Mouse (Mus musculus) CH12.LX (cell line): ENCODE measurements at regions not wholly inside any gene's neighbourhood (a gene's known extent, or its start where the extent isn't known, plus 50 kb on each side); places are given as distances from the start of the nearest gene placed in this dataset.

Source experiments
- DNase-seq: peaks from one replicate; pipeline ENCODE4 v3.0.0-alpha.2; 2013; ENCODE audit errors: extremely low read depth
- H3K27ac ChIP-seq: 2 replicates; pipeline ENCODE4 v1.5.1; 2012; ENCODE audit warnings: low read depth, mild to moderate bottlenecking, control low read depth, moderate library complexity; ENCODE audit not compliant: insufficient read depth
- H3K27me3 ChIP-seq: replicated peaks from 2 replicates; pipeline ENCODE3; 2012; ENCODE audit warnings: inconsistent platforms
- H3K36me3 ChIP-seq, 2 experiments: replicated peaks in 1 of 2; 2 replicates each; pipeline versions ENCODE3 to v1.6.1; 2012; ENCODE audit warnings: inconsistent platforms in 1 of 2, low read length in 1 of 2, mild to moderate bottlenecking in 1 of 2, mixed read lengths in 1 of 2, moderate library complexity in 1 of 2; ENCODE audit not compliant: control insufficient read depth in 1 of 2, insufficient read depth in 1 of 2
- H3K4me1 ChIP-seq, 2 experiments: 2 replicates each; pipeline ENCODE4 v1.6.1; 2012; ENCODE audit warnings: inconsistent platforms in 1 of 2, moderate library complexity in 1 of 2; ENCODE audit not compliant: insufficient read depth in 2 of 2, control insufficient read depth in 1 of 2
- H3K4me2 ChIP-seq: 2 replicates; pipeline ENCODE4 v1.6.1; 2012; ENCODE audit warnings: low read depth, mild to moderate bottlenecking, control low read depth; ENCODE audit not compliant: poor library complexity, insufficient read depth, severe bottlenecking
- H3K4me3 ChIP-seq, 3 experiments: fragments of 150-350 bp in 1 of 3; sonication (generic) in 1 of 3; replicated peaks in 1 of 3; 2 replicates each; pipeline versions ENCODE3 to v1.5.1; 2011 to 2012; ENCODE audit warnings: low read depth in 2 of 3, low read length in 2 of 3, mild to moderate bottlenecking in 2 of 3, moderate library complexity in 2 of 3, control low read depth in 1 of 3, improper control_type of control experiment in 1 of 3, inconsistent platforms in 1 of 3, mixed read lengths in 1 of 3; ENCODE audit not compliant: poor library complexity in 1 of 3
- H3K79me2 ChIP-seq: replicated peaks from 2 replicates; pipeline ENCODE4 v1.6.1; 2012; ENCODE audit warnings: mild to moderate bottlenecking, moderate library complexity; ENCODE audit not compliant: control insufficient read depth, poor library complexity, insufficient read depth, severe bottlenecking; ENCODE audit errors: extremely low read depth
- H3K9ac ChIP-seq: 2 replicates; pipeline ENCODE4 v1.6.1; 2012; ENCODE audit warnings: low read depth, mild to moderate bottlenecking, control low read depth, moderate library complexity; ENCODE audit not compliant: insufficient read depth
- H3K9me3 ChIP-seq: replicated peaks from 2 replicates; pipeline ENCODE3; 2012; ENCODE audit warnings: low read length, inconsistent platforms, mixed read lengths
- CHD1 ChIP-seq: IDR thresholded peaks from 2 replicates; pipeline ENCODE4 v1.6.1; 2012; ENCODE audit warnings: low read depth, low read length, improper control_type of control experiment, inconsistent platforms
- CHD2 ChIP-seq: IDR thresholded peaks from 2 replicates; pipeline ENCODE4 v1.6.1; 2011; ENCODE audit warnings: low read length, improper control_type of control experiment
- CTCF ChIP-seq, 2 experiments: IDR thresholded peaks in 1 of 2; conservative IDR thresholded peaks in 1 of 2; 2 replicates each; pipeline ENCODE4 v1.5.1; 2011 to 2012; ENCODE audit warnings: low read depth in 2 of 2, low read length in 2 of 2, improper control_type of control experiment in 1 of 2, inconsistent platforms in 1 of 2, mild to moderate bottlenecking in 1 of 2, moderate library complexity in 1 of 2
- EP300 ChIP-seq: IDR thresholded peaks from 2 replicates; pipeline ENCODE4 v1.6.1; 2011; ENCODE audit warnings: low read length, improper control_type of control experiment
- ETS1 ChIP-seq: conservative IDR thresholded peaks from 2 replicates; pipeline ENCODE4 v1.6.1; 2012; ENCODE audit warnings: low read depth, mild to moderate bottlenecking, inconsistent platforms, low read length, improper control_type of control experiment, moderate library complexity
- HCFC1 ChIP-seq: IDR thresholded peaks from 2 replicates; pipeline ENCODE4 v1.6.1; 2012; ENCODE audit warnings: low read depth, mild to moderate bottlenecking, inconsistent platforms, low read length, improper control_type of control experiment
- IRF4 ChIP-seq: IDR thresholded peaks from 2 replicates; pipeline ENCODE4 v1.6.1; 2014; ENCODE audit warnings: low read depth, mild to moderate bottlenecking, inconsistent platforms, low read length, improper control_type of control experiment
- JUN ChIP-seq: IDR thresholded peaks from 2 replicates; pipeline ENCODE4 v1.6.1; 2011; ENCODE audit warnings: low read depth, mild to moderate bottlenecking, low read length, improper control_type of control experiment, moderate library complexity; ENCODE audit not compliant: insufficient read depth
- JUND ChIP-seq: conservative IDR thresholded peaks from 2 replicates; pipeline ENCODE4 v1.6.1; 2011; ENCODE audit warnings: low read depth, low read length, improper control_type of control experiment
- MAFK ChIP-seq: IDR thresholded peaks from 2 replicates; pipeline ENCODE4 v1.6.1; 2011; ENCODE audit warnings: low read length, improper control_type of control experiment; ENCODE audit not compliant: insufficient replicate concordance
- MAX ChIP-seq: IDR thresholded peaks from 2 replicates; pipeline ENCODE4 v1.6.1; 2011; ENCODE audit warnings: low read length, improper control_type of control experiment
- MAZ ChIP-seq: IDR thresholded peaks from 2 replicates; pipeline ENCODE4 v1.6.1; 2012; ENCODE audit warnings: low read depth, mild to moderate bottlenecking, inconsistent platforms, low read length, improper control_type of control experiment, moderate library complexity
- MEF2A ChIP-seq: IDR thresholded peaks from 2 replicates; pipeline ENCODE4 v1.6.1; 2014; ENCODE audit warnings: low read depth, mild to moderate bottlenecking, inconsistent platforms, low read length, improper control_type of control experiment, borderline replicate concordance
- NELFE ChIP-seq: IDR thresholded peaks from 2 replicates; pipeline ENCODE4 v1.6.1; 2011; ENCODE audit warnings: low read depth, low read length, improper control_type of control experiment
- NRF1 ChIP-seq: IDR thresholded peaks from 2 replicates; pipeline ENCODE4 v1.6.1; 2014; ENCODE audit warnings: low read depth, mild to moderate bottlenecking, inconsistent platforms, low read length, improper control_type of control experiment, moderate library complexity
- PAX5 ChIP-seq: IDR thresholded peaks from 2 replicates; pipeline ENCODE4 v1.6.1; 2012; ENCODE audit warnings: low read length, inconsistent platforms, mixed read lengths
- POLR2A ChIP-seq: IDR thresholded peaks from 2 replicates; pipeline ENCODE4 v1.6.1; 2011; ENCODE audit warnings: low read depth, mild to moderate bottlenecking, improper control_type of control experiment, low read length
- SMC3 ChIP-seq: IDR thresholded peaks from 2 replicates; pipeline ENCODE4 v1.6.1; 2011; ENCODE audit warnings: low read depth, low read length, improper control_type of control experiment
- TCF12 ChIP-seq: IDR thresholded peaks from 2 replicates; pipeline ENCODE4 v1.6.1; 2014; ENCODE audit warnings: low read depth, mild to moderate bottlenecking, inconsistent platforms, low read length, improper control_type of control experiment
- UBTF ChIP-seq: IDR thresholded peaks from 2 replicates; pipeline ENCODE4 v1.6.1; 2012; ENCODE audit warnings: low read depth, mild to moderate bottlenecking, inconsistent platforms, low read length, improper control_type of control experiment, moderate library complexity
- ZC3H11A ChIP-seq: IDR thresholded peaks from 2 replicates; pipeline ENCODE4 v1.6.1; 2012; ENCODE audit warnings: low read depth, mild to moderate bottlenecking, inconsistent platforms, low read length, improper control_type of control experiment
- ZKSCAN1 ChIP-seq: IDR thresholded peaks from 2 replicates; pipeline ENCODE4 v1.6.1; 2012; ENCODE audit warnings: low read depth, inconsistent platforms, low read length, improper control_type of control experiment, borderline replicate concordance
- ZNF384 ChIP-seq: IDR thresholded peaks from 2 replicates; pipeline ENCODE4 v1.6.1; 2012; ENCODE audit warnings: low read depth, low read length, improper control_type of control experiment, inconsistent platforms
- dilution Hi-C: fragments of 300-500 bp; cut with MboI; formaldehyde crosslinking; loops from 2 replicates; pipeline ENCODE4 v1.14.3; 2020; ENCODE audit warnings: low sequenced_read_pairs; ENCODE audit not compliant: extremely low pct_unique_long_range_greater_than_20kb, extremely low pct_ligation_motif_present
- in situ Hi-C: fragments of 300-500 bp; cut with MboI; formaldehyde crosslinking; loops from 3 replicates; pipeline ENCODE4 v1.14.3; 2019; ENCODE audit warnings: low sequenced_read_pairs, low pct_ligation_motif_present, low pct_unique_long_range_greater_than_20kb, mixed read lengths

DNA sequence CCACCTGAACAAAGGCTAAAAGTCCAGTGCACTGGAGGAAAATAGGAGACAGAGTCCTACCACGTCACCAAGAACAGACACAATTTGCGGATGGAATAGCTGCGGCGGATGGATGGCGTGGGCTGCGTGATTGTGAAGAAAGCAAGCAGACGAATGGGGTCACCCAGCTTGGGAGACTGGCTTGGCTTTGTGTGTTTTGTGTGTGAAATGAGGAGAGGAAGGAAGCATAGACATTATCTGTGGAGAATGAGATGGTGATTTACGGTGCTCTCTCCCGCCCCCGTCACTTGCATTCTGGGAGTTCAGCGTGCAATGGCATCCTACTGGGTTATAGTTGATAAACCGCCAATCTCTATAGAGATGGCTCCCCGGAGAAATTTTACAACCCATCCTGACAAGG is 252.1 kb upstream of the Gm10131 start:
- DNase-seq = no peak
- Histone ChIP-seq H3K27me3 (no peaks in the 10 kb centered on the region), H3K9me3 (no peaks in the 10 kb centered on the region), H3K79me2 (no peaks in the 10 kb centered on the region), H3K9ac (no peak overlapping the region), H3K27ac (no peak overlapping the region), H3K4me3 (no peak overlapping the region), H3K36me3 (no peaks in the 10 kb centered on the region), H3K4me1 (no peaks in the 10 kb centered on the region), H3K4me2 (no peak overlapping the region)
- TF ChIP-seq POLR2A (no peak), NRF1 (no peak)
- dilution Hi-C loops = no loop called here
- in situ Hi-C loops = no loop called here

DNA sequence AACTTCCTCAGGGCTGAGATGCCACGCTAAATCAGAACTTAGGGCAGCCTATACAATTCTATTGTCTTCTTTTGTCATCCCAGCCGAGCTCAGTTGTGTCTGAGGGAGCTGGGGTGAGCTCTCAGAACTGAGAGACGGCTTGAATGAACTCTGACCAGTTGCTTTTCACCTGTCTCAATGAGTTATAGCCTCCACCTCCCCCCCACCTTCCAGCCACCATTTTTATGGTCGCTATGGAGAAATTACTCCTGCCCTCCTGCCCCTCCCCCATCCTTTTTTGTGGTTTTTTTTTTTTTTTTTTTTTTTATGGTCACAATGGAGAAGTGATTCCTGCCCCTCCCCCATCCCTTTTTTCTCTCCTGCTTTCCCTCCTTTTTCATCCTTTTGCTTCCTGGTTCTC is 251.6 kb upstream of the Gm10131 start:
- Histone ChIP-seq H3K9ac (no peak overlapping the region), H3K27me3 (no peaks in the 10 kb centered on the region), H3K79me2 (no peaks in the 10 kb centered on the region), H3K4me2 (no peak overlapping the region), H3K36me3 (no peaks in the 10 kb centered on the region), H3K9me3 (no peaks in the 10 kb centered on the region), H3K4me1 (no peaks in the 10 kb centered on the region), H3K4me3 (no peak overlapping the region), H3K27ac (no peak overlapping the region)
- TF ChIP-seq CTCF (conservative IDR thresholded peaks at IDR 0.05 in 1 of 2, IDR thresholded peaks at IDR 0.05 in 1 of 2; ENCODE audit: low read depth in 2 of 2, low read length in 2 of 2) (no peak), NELFE (no peak), ZNF384 (peak; percentile 67), TCF12 (no peak), ETS1 (no peak), ZC3H11A (no peak), CHD1 (no peak)
- in situ Hi-C loops (no loop called here), dilution Hi-C loops (no loop called here)
- no peak for DNase-seq

DNA sequence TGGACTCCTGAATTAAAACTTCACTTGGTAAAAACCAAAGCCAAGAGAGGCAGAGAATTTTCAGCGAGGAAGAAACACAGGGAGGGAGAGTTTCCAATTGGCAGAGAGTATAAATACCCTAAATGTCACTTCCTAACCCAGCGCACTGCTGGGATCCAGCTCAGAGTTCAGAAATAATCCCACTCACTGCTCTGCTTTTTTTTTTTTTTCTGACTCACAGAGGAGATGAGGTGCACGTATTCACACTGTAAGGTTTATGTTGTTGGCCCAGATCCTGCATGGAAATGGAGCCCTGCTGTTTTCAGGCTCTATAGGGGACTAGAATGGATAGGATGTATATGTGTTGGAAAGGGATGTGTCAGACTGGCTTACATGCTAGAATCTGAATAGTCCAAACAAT is 249.8 kb upstream of the Gm10131 start:
- dilution Hi-C loops (no loop called here), in situ Hi-C loops (no loop called here)

More for the DNA sequence above, 249.8 kb upstream of the Gm10131 start:
- H3K4me2 ChIP-seq = no peak overlapping the region
- DNase-seq = no peak
- no peaks in the 10 kb centered on the region for H3K27me3 ChIP-seq
- no peaks in the 10 kb centered on the region for H3K79me2 ChIP-seq
- TF ChIP-seq ZKSCAN1 (no peak), UBTF (no peak), SMC3 (no peak), JUND (no peak), CHD2 (no peak), IRF4 (no peak), NELFE (no peak), MAFK (no peak), HCFC1 (no peak), JUN (no peak), MAZ (no peak), EP300 (no peak), MEF2A (no peak), MAX (no peak), PAX5 (no peak)
- no peaks in the 10 kb centered on the region for H3K9me3 ChIP-seq
- H3K27ac ChIP-seq = no peak overlapping the region
- no peaks in the 10 kb centered on the region for H3K36me3 ChIP-seq
- H3K4me1 ChIP-seq = 0 out of 4 replicates have a peak, but pooled peaks cover 0 to 2% of the 10 kb centered on the region in 2 experiments
- H3K4me3 ChIP-seq = no peak overlapping the region
- no peak overlapping the region for H3K9ac ChIP-seq
